Mouse (Mus musculus) kidney, postnatal 0 days (tissue): ENCODE results near the gene Acsl1. TPM values are rescaled to one million over a fixed set of nuclear protein-coding genes. Genes with fewer than 3 reads are reported as not detected.

Source experiments
- ATAC-seq: fragments of 200-750 bp; cut with Nextera tagmentation; replicated peaks from 2 replicates; pipeline ENCODE4 v1.8.0; 2017; ENCODE audit warnings: low read depth, moderate number of reproducible peaks, moderate TSS enrichment, moderate library complexity; ENCODE audit not compliant: low FRiP score
- DNase-seq: peaks from one replicate; pipeline ENCODE4 v3.0.0-alpha.2; 2016; ENCODE audit warnings: low spot score
- H3K27ac ChIP-seq: fragments of 300-500 bp; sonication (generic); 2 replicates; pipeline ENCODE4 v1.5.1; 2014; ENCODE audit warnings: mild to moderate bottlenecking
- H3K27me3 ChIP-seq: fragments of 300-500 bp; sonication (generic); 2 replicates; pipeline ENCODE4 v1.6.1; 2014; ENCODE audit warnings: low read length, mixed read lengths; ENCODE audit not compliant: insufficient read depth
- H3K36me3 ChIP-seq: fragments of 300-500 bp; sonication (generic); 2 replicates; pipeline ENCODE4 v1.6.1; 2014; ENCODE audit warnings: low read length, mixed read lengths; ENCODE audit not compliant: insufficient read depth
- H3K4me1 ChIP-seq: fragments of 300-500 bp; sonication (generic); replicated peaks from 2 replicates; pipeline ENCODE4 v1.6.1; 2014; ENCODE audit warnings: antibody characterized with exemption, low read length, mixed read lengths; ENCODE audit not compliant: insufficient read depth
- H3K4me2 ChIP-seq: fragments of 300-500 bp; sonication (generic); 2 replicates; pipeline ENCODE4 v1.6.1; 2014; ENCODE audit warnings: mild to moderate bottlenecking, low read length, moderate library complexity, mixed read lengths
- H3K4me3 ChIP-seq: fragments of 300-500 bp; sonication (generic); replicated peaks from 2 replicates; pipeline ENCODE4 v1.5.1; 2014; ENCODE audit warnings: low read depth, low read length
- H3K9ac ChIP-seq: fragments of 300-500 bp; sonication (generic); 2 replicates; pipeline ENCODE4 v1.6.1; 2014; ENCODE audit warnings: low read depth, low read length
- H3K9me3 ChIP-seq: fragments of 300-500 bp; sonication (generic); replicated peaks from 2 replicates; pipeline ENCODE4 v1.6.1; 2016; ENCODE audit warnings: low read length, inconsistent platforms, mixed read lengths
- CTCF ChIP-seq: IDR thresholded peaks from 2 replicates; pipeline ENCODE4 v1.5.1; 2016; ENCODE audit warnings: antibody characterized with exemption, low read depth, mild to moderate bottlenecking, moderate library complexity
- WGBS: fragments of 180-500 bp; shearing (Covaris S2); extraction: QIAGEN DNeasy Blood & Tissue Kit; methylation state at CpG from one replicate; pipeline ENCODE4 v1.1.7; 2014; 5-methylcytosine and 5-hydroxymethylcytosine counted together
- polyA plus RNA-seq: library from polyadenylated mRNA; unstranded; fragments of >200 nt; fragmentation: Nextera tagmentation; extraction: Ambion mirVana; gene quantifications from 2 replicates; pipeline ENCODE4 v1.2.1, GENCODE M21; 2015

Gene Acsl1
- polyA plus RNA-seq, 1 experiment from 2014 or later, result 47.0 TPM

DNA sequence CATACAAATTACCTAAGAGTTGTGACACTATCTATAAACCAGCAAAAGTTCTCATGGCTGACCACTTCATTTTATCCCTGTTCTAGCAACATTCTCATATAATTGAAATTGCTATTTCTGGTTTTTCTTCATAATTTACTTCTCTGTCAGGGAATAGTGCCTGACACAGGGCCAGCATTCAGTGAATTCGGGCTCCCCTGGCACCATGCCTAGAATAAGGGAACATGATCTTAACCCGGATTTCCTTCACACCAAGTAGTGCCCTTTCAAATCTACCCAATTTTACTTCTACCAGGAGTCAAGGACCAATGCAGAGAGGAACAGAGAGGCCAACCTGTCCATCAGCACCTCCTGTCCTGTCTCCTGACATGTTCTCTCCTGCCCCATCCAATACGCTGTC is 114.7 kb downstream of the Acsl1 start:
- no peak overlapping the region for H3K9ac ChIP-seq
- no peak overlapping the region for H3K4me2 ChIP-seq
- no peak for TF ChIP-seq CTCF
- H3K4me3 ChIP-seq, result no peak overlapping the region
- ATAC-seq (no peak), DNase-seq (no peak)
- H3K4me1 ChIP-seq, result no peaks in the 10 kb centered on the region
- H3K27me3 ChIP-seq, result no peaks in the 10 kb centered on the region
- WGBS, result 67% methylated on average over 3 of the region's 3 CpGs
- no peak overlapping the region for H3K27ac ChIP-seq
- H3K36me3 ChIP-seq, result peaks cover 7% of the 10 kb centered on the region; the same call in 1 of the 2 replicates
- no peaks in the 10 kb centered on the region for H3K9me3 ChIP-seq

Other genes starting within 250 kb of the Acsl1 start
- not detected in 2 replicates for gene Helt, start 176.4 kb upstream of the Acsl1 start, polyA plus RNA-seq
- gene Cenpu, start 81.0 kb downstream of the Acsl1 start, polyA plus RNA-seq, result 9.7 and 11.9 TPM in 2 replicates
- 9.6 and 10.4 TPM in 2 replicates for gene Primpol, start 146.2 kb downstream of the Acsl1 start, polyA plus RNA-seq
- 53.5 and 62.5 TPM in 2 replicates for gene Casp3, start 146.3 kb downstream of the Acsl1 start, polyA plus RNA-seq